Mouse (Mus musculus): ENCODE results near the gene Mybbp1a. TPM values are rescaled to one million over a fixed set of nuclear protein-coding genes. Genes with fewer than 3 reads are reported as not detected.
A peak's percentile ranks its signal among the peaks of the same experiment; 100 is the strongest.

Mybbp1a gene
- polyA plus RNA-seq (2012; rRNA removed) = 26.1 and 32.8 TPM in 2 replicates

DNA sequence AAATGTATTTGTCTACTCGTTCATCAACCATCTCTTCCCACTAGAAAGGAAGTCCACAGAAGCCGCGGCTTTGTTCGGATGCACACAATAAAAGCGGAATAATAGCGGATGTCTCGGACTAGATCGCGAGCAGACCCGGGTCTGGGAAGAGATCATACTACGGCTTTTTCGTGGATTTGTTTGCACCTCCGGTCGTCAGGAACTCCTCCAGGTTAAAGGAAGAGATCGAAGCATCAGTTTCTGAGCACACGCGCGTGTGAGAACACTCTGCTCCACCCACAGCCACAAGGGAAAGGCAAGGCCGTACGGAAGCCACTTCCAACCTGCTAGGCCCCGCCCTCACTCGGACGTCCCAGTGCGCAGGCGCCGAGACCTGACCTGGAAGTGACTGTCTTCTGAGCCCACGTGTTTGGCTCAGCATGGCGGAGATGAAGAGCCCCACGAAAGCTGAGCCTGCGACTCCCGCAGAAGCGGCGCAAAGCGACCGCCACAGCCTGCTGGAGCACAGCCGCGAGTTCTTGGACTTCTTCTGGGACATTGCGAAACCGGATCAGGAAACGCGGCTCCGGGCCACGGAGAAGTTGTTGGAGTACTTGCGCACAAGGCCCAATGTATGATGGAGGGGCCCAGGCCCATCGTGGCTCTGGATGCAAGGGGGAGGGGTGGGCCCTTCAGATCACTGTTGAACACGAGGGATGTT lies at the start of gene Mybbp1a:
TSS of gene Mybbp1a (plus strand) at position 391 of the 700 bp plus-strand sequence.
- H3K4me3 ChIP-seq (replicated peaks; ENCODE audit: extremely low read depth, low read depth, low read length) = peak within 1 kb of the TSS; percentile 92
- peak; percentile 97; the same call in 1 of the 2 replicates for TF ChIP-seq POLR2A (IDR thresholded peaks at IDR 0.05; ENCODE audit: borderline replicate concordance, extremely low read depth, low read depth, low read length)
- no peak for TF ChIP-seq CTCF (IDR thresholded peaks at IDR 0.05; ENCODE audit: insufficient read depth, low read length)
- H3K4me1 ChIP-seq (ENCODE audit: control insufficient read depth, insufficient read depth, low read length) = peaks cover 2% of the 10 kb centered on the region; the same call in 1 of the 2 replicates
- WGBS = under 1% methylated on average over 46 of the region's 46 CpGs
- DNase-seq = peak; percentile 98

DNA sequence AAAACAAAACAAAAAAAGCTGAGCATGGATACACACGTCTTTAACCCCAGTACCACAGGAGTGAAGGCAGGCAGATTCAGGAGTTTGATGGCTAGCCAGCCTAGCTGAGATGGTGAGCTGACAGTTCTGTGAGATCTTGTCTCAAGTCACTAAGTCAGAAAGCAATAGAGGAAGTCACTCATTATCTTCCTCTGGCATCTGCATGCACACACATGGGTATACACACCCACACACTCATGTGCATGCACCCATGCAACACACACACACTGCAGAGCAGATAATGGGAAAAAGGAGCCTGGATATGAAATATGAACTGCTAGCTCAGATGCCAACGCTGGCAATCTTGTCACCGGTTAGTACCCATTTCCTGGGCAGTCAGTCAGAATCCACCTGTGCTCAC lies 47.9 kb upstream of the Mybbp1a start:
- WGBS = 76% methylated on average over 3 of the region's 3 CpGs
- H3K4me3 ChIP-seq (replicated peaks; ENCODE audit: extremely low read depth, low read depth, low read length) = no peak overlapping the region
- no peak for TF ChIP-seq POLR2A (IDR thresholded peaks at IDR 0.05; ENCODE audit: borderline replicate concordance, extremely low read depth, low read depth, low read length)
- TF ChIP-seq CTCF (IDR thresholded peaks at IDR 0.05; ENCODE audit: insufficient read depth, low read length) = no peak
- H3K4me1 ChIP-seq (ENCODE audit: control insufficient read depth, insufficient read depth, low read length) = peaks cover 4% of the 10 kb centered on the region; the same call in 1 of the 2 replicates
- no peak for DNase-seq

GRCm38 (mm10) chr11:72393669-72394068 lies 47.5 kb upstream of the Mybbp1a start:
- DNase-seq = no peak
- 54% methylated on average over 5 of the region's 5 CpGs for WGBS
- Histone ChIP-seq H3K4me3 (replicated peaks; ENCODE audit: extremely low read depth, low read depth, low read length) (no peak overlapping the region), H3K4me1 (ENCODE audit: control insufficient read depth, insufficient read depth, low read length) (peaks cover 4% of the 10 kb centered on the region; the same call in 1 of the 2 replicates)
- TF ChIP-seq POLR2A (IDR thresholded peaks at IDR 0.05; ENCODE audit: borderline replicate concordance, extremely low read depth, low read depth, low read length) (no peak), CTCF (IDR thresholded peaks at IDR 0.05; ENCODE audit: insufficient read depth, low read length) (no peak)

DNA sequence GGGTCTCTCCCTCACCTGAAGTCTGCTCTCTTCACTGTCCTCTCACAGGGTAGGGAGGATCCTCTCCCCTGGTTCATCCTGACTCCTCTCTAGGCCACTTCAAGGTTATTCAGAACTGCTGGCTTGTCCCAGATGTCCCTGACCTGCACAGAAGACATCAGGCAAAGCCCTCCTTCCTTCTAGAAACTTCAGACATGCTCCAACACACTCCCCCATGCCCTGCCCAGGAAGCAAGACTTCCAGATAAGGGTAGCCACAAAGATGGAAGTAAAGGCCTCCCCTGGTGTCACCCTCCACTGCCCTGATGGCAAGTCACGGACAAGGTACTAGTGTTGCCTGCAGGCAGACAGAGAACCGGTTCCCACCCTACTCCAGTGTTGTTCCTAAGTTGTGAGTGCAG lies 46.5 kb upstream of the Mybbp1a start:
- no peak for DNase-seq
- H3K4me1 ChIP-seq (ENCODE audit: control insufficient read depth, insufficient read depth, low read length) = peaks cover 4% of the 10 kb centered on the region; the same call in 1 of the 2 replicates
- WGBS = 74% methylated on average over 2 of the region's 2 CpGs
- TF ChIP-seq POLR2A (IDR thresholded peaks at IDR 0.05; ENCODE audit: borderline replicate concordance, extremely low read depth, low read depth, low read length) (no peak), CTCF (IDR thresholded peaks at IDR 0.05; ENCODE audit: insufficient read depth, low read length) (no peak)
- no peak overlapping the region for H3K4me3 ChIP-seq (replicated peaks; ENCODE audit: extremely low read depth, low read depth, low read length)

- Histone ChIP-seq H3K4me3 (replicated peaks; ENCODE audit: extremely low read depth, low read depth, low read length) (no peak overlapping the region), H3K4me1 (ENCODE audit: control insufficient read depth, insufficient read depth, low read length) (peaks cover 4% of the 10 kb centered on the region; the same call in 1 of the 2 replicates)
- no peak for TF ChIP-seq CTCF (IDR thresholded peaks at IDR 0.05; ENCODE audit: insufficient read depth, low read length)
- no peak for TF ChIP-seq POLR2A (IDR thresholded peaks at IDR 0.05; ENCODE audit: borderline replicate concordance, extremely low read depth, low read depth, low read length)
- WGBS = 69% methylated on average over 6 of the region's 6 CpGs
- DNase-seq = no peak
These were observed 45.5 kb upstream of the Mybbp1a start for GRCm38 (mm10) chr11:72395652-72396051.

DNA sequence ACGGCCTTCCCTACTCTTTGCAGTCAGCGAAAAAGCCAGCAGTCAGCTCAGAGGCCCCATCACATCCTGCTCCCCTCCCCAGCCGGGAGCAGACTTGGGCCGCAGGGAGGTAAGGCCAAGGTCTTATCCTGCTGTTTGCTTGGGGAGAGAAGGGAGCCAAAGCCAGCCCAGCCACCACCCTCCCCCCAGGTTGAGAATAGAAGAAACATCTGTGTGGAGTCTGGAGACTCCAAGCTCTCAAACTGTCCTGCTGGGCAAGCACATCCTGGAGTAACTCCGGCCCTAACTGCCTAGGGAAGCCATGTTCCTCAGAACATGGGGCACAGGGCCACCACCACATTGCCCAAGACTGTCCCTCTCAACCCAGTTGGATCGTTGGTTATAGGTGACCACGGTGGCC lies 44.5 kb upstream of the Mybbp1a start:
- DNase-seq = no peak
- peaks cover 4% of the 10 kb centered on the region; the same call in 1 of the 2 replicates for H3K4me1 ChIP-seq (ENCODE audit: control insufficient read depth, insufficient read depth, low read length)
- H3K4me3 ChIP-seq (replicated peaks; ENCODE audit: extremely low read depth, low read depth, low read length) = no peak overlapping the region
- no peak for TF ChIP-seq POLR2A (IDR thresholded peaks at IDR 0.05; ENCODE audit: borderline replicate concordance, extremely low read depth, low read depth, low read length)
- no peak for TF ChIP-seq CTCF (IDR thresholded peaks at IDR 0.05; ENCODE audit: insufficient read depth, low read length)
- WGBS = 54% methylated on average over 7 of the region's 7 CpGs

GRCm38 (mm10) chr11:72397072-72397471 lies 44.1 kb upstream of the Mybbp1a start:
- Histone ChIP-seq H3K4me1 (ENCODE audit: control insufficient read depth, insufficient read depth, low read length) (peaks cover 4% of the 10 kb centered on the region; the same call in 1 of the 2 replicates), H3K4me3 (replicated peaks; ENCODE audit: extremely low read depth, low read depth, low read length) (no peak overlapping the region)
- 36% methylated on average over 10 of the region's 10 CpGs for WGBS
- TF ChIP-seq POLR2A (IDR thresholded peaks at IDR 0.05; ENCODE audit: borderline replicate concordance, extremely low read depth, low read depth, low read length) (no peak), CTCF (IDR thresholded peaks at IDR 0.05; ENCODE audit: insufficient read depth, low read length) (no peak)
- DNase-seq = peak; percentile 66

- Histone ChIP-seq H3K4me3 (replicated peaks; ENCODE audit: extremely low read depth, low read depth, low read length) (no peak overlapping the region), H3K4me1 (ENCODE audit: control insufficient read depth, insufficient read depth, low read length) (peaks cover 4% of the 10 kb centered on the region; the same call in 1 of the 2 replicates)
- 74% methylated on average over 8 of the region's 8 CpGs for WGBS
- TF ChIP-seq POLR2A (IDR thresholded peaks at IDR 0.05; ENCODE audit: borderline replicate concordance, extremely low read depth, low read depth, low read length) (no peak), CTCF (IDR thresholded peaks at IDR 0.05; ENCODE audit: insufficient read depth, low read length) (no peak)
- DNase-seq = no peak
These were observed 43.2 kb upstream of the Mybbp1a start for GRCm38 (mm10) chr11:72397811-72398525.

- 83% methylated on average over 12 of the region's 12 CpGs for WGBS
These were observed 40.1 kb upstream of the Mybbp1a start for GRCm38 (mm10) chr11:72401068-72401467.

More at GRCm38 (mm10) chr11:72401068-72401467, 40.1 kb upstream of the Mybbp1a start:
- DNase-seq = no peak
- TF ChIP-seq POLR2A (IDR thresholded peaks at IDR 0.05; ENCODE audit: borderline replicate concordance, extremely low read depth, low read depth, low read length) (no peak), CTCF (IDR thresholded peaks at IDR 0.05; ENCODE audit: insufficient read depth, low read length) (no peak)
- Histone ChIP-seq H3K4me1 (ENCODE audit: control insufficient read depth, insufficient read depth, low read length) (peaks cover 4% of the 10 kb centered on the region; the same call in 1 of the 2 replicates), H3K4me3 (replicated peaks; ENCODE audit: extremely low read depth, low read depth, low read length) (no peak overlapping the region)

All from lung, adult 2 months (tissue).